Mouse (Mus musculus): Measurements from ENCODE around the gene Gm9837. TPM values are rescaled to one million over a fixed set of nuclear protein-coding genes. Genes with fewer than 3 reads are reported as not detected.

Gm9837 gene
- total RNA-seq, 2 experiments from 2014 or later, result 0.53 TPM; not detected in 1

DNA sequence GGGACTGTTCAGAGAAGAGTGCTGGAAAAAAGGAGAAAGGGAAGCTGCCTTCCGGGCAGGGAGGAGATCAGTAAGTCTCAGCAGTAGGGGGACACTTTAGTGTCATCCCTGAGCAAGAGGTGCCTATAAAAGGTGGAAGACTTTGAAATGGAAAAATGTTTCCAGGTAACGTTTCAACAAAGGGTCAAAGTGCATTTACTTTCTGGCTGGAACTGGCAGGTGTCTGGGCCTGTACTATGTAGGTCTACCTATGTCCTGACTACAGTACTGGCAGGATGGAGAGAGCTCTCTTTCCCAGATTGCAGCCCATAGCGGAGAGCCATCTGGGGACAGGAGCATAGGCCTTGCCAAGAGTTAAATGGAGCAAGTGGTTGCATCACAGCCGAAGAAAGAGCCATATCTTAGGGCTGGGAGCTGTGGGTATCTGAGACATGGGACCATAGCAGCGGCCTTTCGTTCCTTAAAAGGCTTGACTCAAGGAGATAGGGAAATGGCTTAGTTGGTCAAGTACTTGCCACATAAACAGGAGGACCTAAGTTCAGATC, 44.5 kb downstream of the Gm9837 start:
- DNase-seq (ENCODE audit: low spot score in 2 of 2), result no peak

DNA sequence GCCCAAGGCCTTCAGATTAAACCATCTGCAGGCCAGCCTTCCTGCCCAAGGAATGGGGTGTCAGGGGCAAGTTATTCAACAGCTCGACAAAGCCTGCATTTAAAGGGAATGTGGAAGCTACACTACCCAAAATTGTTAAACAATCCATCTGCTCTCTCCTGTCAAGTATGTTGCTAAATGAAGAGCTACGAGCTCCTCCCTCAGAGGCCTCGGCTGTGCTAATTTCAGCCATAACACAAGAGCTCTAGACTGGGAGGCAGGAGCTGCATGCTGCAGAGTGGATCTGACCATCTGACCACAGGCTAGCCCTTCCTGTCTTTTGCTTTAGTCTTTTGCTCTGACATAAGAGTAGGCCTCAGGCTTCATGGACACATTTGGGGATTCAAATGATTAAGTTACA, 45.0 kb downstream of the Gm9837 start:
- DNase-seq (ENCODE audit: low spot score in 2 of 2), result no peak

DNA sequence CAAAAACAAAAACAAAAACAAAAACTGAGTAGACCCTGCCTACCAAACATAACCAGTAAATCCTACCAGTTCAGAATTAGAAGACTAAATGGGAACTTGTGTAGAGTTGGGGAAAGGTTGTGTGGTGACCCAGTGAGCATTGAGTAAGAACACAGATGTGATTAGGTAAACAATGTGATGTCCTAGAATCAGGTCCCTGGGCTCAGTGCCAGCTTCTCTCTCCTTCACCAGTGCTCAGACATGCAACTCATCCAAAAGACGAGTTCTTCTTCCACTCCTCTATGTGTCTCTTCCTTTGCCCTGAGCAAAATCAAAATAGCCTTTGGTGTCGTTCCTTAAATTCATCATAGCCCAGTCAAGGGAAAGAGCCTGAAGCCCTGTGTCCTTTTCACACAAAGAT, 45.5 kb downstream of the Gm9837 start:
- DNase-seq (ENCODE audit: low spot score in 2 of 2), result no peak

GRCm38 (mm10) chr11:53423036-53423435, 47.2 kb downstream of the Gm9837 start, which contains the start of gene Leap2:
Leap2 (minus strand) TSS chr11:53423170.
- DNase-seq (ENCODE audit: low spot score in 2 of 2), result no peak

Other genes with a start within 250 kb of the Gm9837 start
- 100 to 1,000 TPM; 189 to 196 TPM for gene Hspa4, start 170.0 kb downstream of the Gm9837 start, total RNA-seq (2021)
- 1 to 10 TPM; 8.2 to 8.8 TPM for gene Zcchc10, start 145.8 kb downstream of the Gm9837 start, total RNA-seq (2021)
- 100 to 1,000 TPM; 161 to 222 TPM for gene Aff4, start 119.6 kb downstream of the Gm9837 start, total RNA-seq (2021)
- gene Leap2, start 47.3 kb downstream of the Gm9837 start, total RNA-seq (2021), result not detected
- 100 to 1,000 TPM; 522 to 555 TPM for gene Uqcrq, start 39.6 kb downstream of the Gm9837 start, total RNA-seq (2021)
- 1 to 10 TPM in 1 of 2 experiments, under 1 TPM in 1; 0.67 to 1.2 TPM for gene Gdf9, start 39.5 kb downstream of the Gm9837 start, total RNA-seq (2021)
- under 1 TPM in 1 of 2 experiments, not detected in 1; 0.21 TPM for gene Gm10447, start 13.4 kb downstream of the Gm9837 start, total RNA-seq (2021)
- 1 to 10 TPM; 3.1 to 3.2 TPM for gene Shroom1, start 13.3 kb downstream of the Gm9837 start, total RNA-seq (2021)
- gene Gm9945, start 9.7 kb upstream of the Gm9837 start, total RNA-seq (2021), result 1 to 10 TPM; 1.1 to 1.5 TPM
- gene Sowaha, start 9.8 kb upstream of the Gm9837 start, total RNA-seq (2021), result 10 to 100 TPM; 79.9 to 85.1 TPM
- gene Sept8, start 48.8 kb upstream of the Gm9837 start, total RNA-seq (2021), result 100 to 1,000 TPM; 126 to 130 TPM
- gene Kif3a, start 96.9 kb upstream of the Gm9837 start, total RNA-seq (2021), result 100 to 1,000 TPM; 163 to 165 TPM
- gene Il4, start 148.2 kb upstream of the Gm9837 start, total RNA-seq (2021), result not detected
- gene Il13, start 164.2 kb upstream of the Gm9837 start, total RNA-seq (2021), result not detected
- 10 to 100 TPM in 1 of 2 experiments, 1 to 10 TPM in 1; 9.5 to 10.1 TPM for gene Rad50, start 236.8 kb upstream of the Gm9837 start, total RNA-seq (2021)

All from layer of hippocampus, postnatal 10 days (tissue).